Mouse (Mus musculus) liver, adult 2 months (tissue): ENCODE measurements around the gene Olfr681.
"Not testable (repeated sequence)": the region's sequence is repeated elsewhere in the genome, so short reads cannot be mapped to it uniquely, and the experiment has no call there.

Experiments
- CTCF ChIP-seq: fragments of 200-500 bp; IDR thresholded peaks from 2 replicates; pipeline ENCODE4 v1.5.1; 2011; ENCODE audit warnings: low read depth, low read length, control low read depth
- POLR2A ChIP-seq: fragments of 200-500 bp; IDR thresholded peaks from 2 replicates; pipeline ENCODE4 v1.6.1; 2011; ENCODE audit warnings: low read length, control low read depth; ENCODE audit not compliant: insufficient read depth; ENCODE audit errors: extremely low read depth

DNA sequence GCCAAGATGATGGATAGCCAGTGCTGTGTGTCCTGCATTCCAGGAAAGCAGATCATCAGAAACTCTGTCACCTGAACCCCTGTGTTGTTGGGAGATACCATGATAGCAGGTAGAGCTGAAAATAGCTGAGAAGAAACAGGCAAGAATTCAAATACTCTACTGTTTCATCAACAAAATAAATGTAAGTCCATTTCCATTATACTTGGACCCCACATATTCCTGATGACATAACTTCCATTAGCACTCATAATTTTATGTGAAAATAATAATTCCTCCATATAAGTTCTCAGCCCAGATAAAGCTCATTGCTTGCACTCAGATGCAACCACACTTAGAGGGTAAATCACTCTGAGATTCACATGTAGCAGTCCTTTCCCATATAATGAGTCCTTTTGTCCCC lies 23.9 kb upstream of the Olfr681 start, which contains the start of gene Olfr680-ps1:
- TF ChIP-seq CTCF, POLR2A: not testable (repeated sequence)
